18 mouse cellular contexts compared by ENCODE assay signal in the genomic region with DNA sequence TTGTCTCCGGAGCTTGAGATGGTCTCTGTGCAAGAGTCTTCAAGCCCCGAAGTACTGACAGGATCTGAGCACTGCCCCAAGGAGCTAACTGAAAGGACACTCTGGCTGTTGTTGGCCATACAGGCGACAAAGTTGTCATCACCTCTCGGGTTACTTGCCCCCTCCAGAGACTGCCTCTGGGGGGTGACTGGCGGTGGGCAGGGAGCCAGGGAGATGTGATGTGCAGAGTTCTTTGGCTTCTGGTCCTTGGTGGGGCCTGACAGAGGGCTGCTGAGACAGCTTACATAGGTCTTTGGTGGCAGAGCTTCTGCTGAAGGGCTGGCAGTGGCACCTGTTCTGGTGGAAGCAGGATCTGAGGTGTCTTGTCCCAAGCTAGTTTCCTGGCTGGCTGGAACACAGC.
"Had no signal": no experiment of that assay in that cellular context is flagged by ENCODE, and none has a peak within 500 bp of the region (broad histone marks: within the 10 kb centered on the region; RNA-seq: fewer than 3 reads in every experiment).

No protein-coding gene starts in this region.

- H3K27ac ChIP-seq: kidney, postnatal 0 days; layer of hippocampus, adult 2 months; limb, embryonic 10.5 days; limb, embryonic 13.5 days; liver, embryonic 12.5 days; liver, embryonic 15.5 days; lung, embryonic 15.5 days; stomach, postnatal 0 days had no signal

- ATAC-seq: liver, embryonic 12.5 days had no signal

- H3K9ac ChIP-seq: limb, embryonic 13.5 days; liver, embryonic 12.5 days; liver, embryonic 15.5 days; lung, embryonic 15.5 days had no signal

- H3K4me3 ChIP-seq: layer of hippocampus, adult 2 months; limb, embryonic 10.5 days; limb, embryonic 13.5 days; liver, embryonic 12.5 days; liver, embryonic 15.5 days; lung, embryonic 15.5 days had no signal

- H3K9me3 ChIP-seq: limb, embryonic 10.5 days; limb, embryonic 13.5 days; liver, embryonic 12.5 days; liver, embryonic 15.5 days; lung, embryonic 15.5 days had no signal

- H3K4me2 ChIP-seq: limb, embryonic 13.5 days; liver, embryonic 12.5 days; liver, embryonic 15.5 days; lung, embryonic 15.5 days; midbrain, embryonic 11.5 days had no signal

- DNase-seq: kidney, postnatal 25 days; layer of hippocampus, adult 9-11 months; liver; lung, adult 18-20 months; lung, postnatal 10 days; lung, postnatal 36 days; midbrain, embryonic 14.5 days; thymus, adult 18-20 months; thymus, postnatal 36 days had no signal

- H3K27me3 ChIP-seq: limb, embryonic 13.5 days; liver, embryonic 12.5 days; liver, embryonic 15.5 days; lung, embryonic 15.5 days had no signal
